Mouse (Mus musculus): ENCODE data around the gene Gm12216.
"Not testable (repeated sequence)": the region's sequence is repeated elsewhere in the genome, so short reads cannot be mapped to it uniquely, and the experiment has no call there.

Gene Gm12216

GRCm38 (mm10) chr11:53770125-53770791 is 88.8 kb downstream of the Gm12216 start:
- peak; percentile 54 for DNase-seq (ENCODE audit: low spot score)

GRCm38 (mm10) chr11:53769760-53770124 is 89.3 kb downstream of the Gm12216 start, which contains the start of gene Irf1:
Gene Irf1, plus strand, starts transcription at chr11:53770014.
- DNase-seq (ENCODE audit: low spot score) = peak; percentile 90

GRCm38 (mm10) chr11:53769185-53769576 is 89.9 kb downstream of the Gm12216 start:
- DNase-seq (ENCODE audit: low spot score) = no peak

DNA sequence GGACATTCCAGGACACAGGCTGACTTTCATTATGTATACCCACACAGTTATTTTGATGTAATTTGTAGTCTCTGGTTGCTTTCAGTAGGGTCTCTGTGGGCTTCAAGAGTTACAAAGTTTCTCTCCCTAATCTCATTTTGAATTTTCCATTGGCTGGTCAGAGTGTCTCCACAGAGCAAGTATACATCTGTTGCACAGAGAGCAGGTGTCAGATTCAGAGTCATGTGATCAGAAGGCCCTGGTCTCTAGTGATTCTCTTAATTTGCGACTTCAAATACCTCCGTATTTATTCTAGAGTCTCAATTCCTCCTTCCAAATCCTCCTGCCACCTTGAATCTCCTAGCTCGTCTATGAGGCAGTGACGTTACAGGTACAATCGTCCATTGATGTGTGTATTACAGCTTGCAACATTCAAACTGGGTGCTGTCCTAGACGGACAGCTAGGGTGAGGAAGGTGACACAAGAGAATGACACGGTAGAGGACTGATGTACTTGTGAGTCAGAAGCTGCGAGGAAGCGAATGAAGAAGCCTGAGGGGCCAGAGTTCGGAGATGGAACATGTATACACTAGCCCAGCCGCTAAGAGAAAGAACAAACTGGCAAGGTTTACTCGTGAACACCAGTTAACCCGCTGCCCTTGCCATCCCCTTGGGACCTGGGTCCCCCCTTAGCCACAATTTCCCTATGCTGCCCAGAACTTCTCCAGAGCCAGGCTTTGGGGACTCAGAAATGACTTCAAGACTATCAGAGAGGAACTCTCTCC is 90.5 kb downstream of the Gm12216 start:
- no peak for DNase-seq (ENCODE audit: low spot score)

DNA sequence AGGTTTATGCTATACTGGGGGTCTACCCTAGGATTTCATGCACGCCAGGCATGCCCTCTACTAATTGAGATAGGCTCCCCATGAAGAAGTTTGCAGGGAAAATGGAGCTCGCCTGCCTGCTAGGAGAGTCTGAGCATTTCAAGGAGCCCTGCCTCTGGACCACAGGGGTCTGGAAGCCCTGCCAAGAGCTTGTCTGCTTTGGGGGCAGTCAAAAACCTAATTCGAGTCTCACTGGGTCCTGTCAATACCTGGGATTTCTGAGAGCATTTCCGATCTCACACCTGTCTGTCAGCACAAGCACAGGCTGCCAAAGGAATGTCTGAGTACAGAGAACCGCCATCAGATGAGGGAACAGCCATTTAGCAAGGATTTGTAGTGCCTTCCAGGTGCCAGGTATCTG is 94.5 kb downstream of the Gm12216 start:
- no peak for DNase-seq (ENCODE audit: low spot score)

DNA sequence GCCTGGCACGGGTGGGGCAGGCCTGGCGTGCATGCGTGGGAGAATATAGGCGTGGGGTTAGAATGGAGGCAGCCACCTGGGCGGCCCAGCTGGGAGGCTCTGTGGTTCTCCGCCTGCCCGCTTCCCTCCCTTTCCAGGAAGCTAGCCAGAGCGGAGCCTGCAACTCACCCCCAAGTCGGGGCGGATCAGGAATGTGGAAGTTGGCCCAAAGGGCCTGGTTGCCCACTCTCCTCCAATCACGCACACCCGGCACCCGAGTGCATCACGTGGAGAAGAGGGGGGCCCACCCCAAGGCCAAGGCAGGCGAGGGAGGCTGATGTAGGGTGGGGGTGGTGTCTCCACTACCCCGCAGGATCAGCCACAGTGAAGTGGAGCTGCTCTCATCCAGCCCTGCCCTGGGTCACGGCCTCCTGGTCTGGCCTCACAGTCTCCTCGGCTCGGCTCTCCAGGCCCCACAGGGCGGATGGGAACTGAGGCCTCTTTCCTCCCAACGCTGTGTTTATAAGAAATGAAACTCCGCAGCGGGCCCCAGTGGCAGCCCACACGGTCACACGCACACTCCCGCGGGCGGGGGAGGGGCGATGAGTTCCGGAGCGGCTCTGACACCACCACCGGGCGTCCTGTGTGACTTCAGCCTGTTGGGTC is 95.4 kb downstream of the Gm12216 start:
- DNase-seq (ENCODE audit: low spot score) = peak; percentile 88

DNA sequence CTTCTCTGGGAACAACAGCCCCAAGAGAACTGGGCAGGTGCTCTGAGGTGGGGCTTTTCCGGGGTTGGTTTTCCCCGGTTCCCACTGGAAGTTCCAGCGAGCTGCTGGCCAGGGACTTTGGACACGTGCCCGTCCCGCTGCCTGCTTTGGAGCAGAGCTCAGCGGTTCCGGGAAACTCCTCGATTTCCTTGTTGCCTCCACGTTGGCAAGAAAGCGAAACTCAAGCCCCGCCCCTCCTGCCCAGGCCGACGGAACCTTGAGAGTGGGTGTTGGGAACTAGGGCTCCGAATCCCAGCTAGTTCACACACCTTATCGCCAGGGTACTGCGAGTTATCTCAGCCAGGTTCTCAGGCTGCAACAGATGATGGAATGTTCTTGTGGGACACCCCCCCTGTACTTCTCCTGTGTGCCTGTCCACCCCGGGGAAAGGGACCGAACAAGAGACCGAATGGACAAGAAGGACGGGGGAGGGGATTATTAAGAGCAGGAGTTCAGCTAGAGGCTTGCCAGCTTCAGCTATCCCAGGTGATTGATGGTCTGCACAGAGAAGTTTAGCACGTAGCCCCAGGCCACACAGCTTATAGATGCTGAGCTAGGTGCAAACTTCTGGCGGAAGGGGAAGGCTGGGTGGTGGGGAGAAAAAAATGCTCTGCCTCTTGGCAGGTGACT is 96.1 kb downstream of the Gm12216 start:
- peak; percentile 62 for DNase-seq (ENCODE audit: low spot score)

DNA sequence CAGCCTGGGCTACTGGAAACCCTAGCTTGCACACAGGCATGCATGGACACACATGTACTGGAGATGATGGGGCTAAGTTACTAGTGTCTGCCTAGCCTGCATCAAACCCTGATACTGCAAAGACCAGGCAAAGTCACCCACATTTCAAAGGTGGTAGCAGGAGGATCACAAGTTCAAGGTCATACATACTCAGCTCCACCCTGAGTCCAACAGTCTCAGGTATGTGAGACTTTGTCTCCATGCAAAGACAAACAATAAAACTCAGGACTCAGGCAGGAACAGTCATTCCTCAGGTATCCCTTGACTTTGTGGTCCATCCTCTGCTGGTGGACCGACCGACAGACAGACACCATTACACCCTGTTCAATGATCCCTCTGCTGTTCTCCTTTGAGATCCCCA is 96.6 kb downstream of the Gm12216 start:
- DNase-seq (ENCODE audit: low spot score) = no peak

- DNase-seq (ENCODE audit: low spot score) = no peak
Observed at GRCm38 (mm10) chr11:53761822-53762221, 97.2 kb downstream of the Gm12216 start.

- DNase-seq (ENCODE audit: low spot score) = no peak
Observed at GRCm38 (mm10) chr11:53761284-53761683, 97.8 kb downstream of the Gm12216 start.

GRCm38 (mm10) chr11:53759545-53760406 is 99.3 kb downstream of the Gm12216 start:
- DNase-seq (ENCODE audit: low spot score) = no peak

- no peak for DNase-seq (ENCODE audit: low spot score)
Observed at GRCm38 (mm10) chr11:53758791-53759351, 100.2 kb downstream of the Gm12216 start.

- not testable (repeated sequence) for DNase-seq (ENCODE audit: low spot score)
Observed at GRCm38 (mm10) chr11:53758033-53758432, 101.0 kb downstream of the Gm12216 start.

GRCm38 (mm10) chr11:53757612-53758011 is 101.4 kb downstream of the Gm12216 start:
- DNase-seq (ENCODE audit: low spot score) = no peak

DNA sequence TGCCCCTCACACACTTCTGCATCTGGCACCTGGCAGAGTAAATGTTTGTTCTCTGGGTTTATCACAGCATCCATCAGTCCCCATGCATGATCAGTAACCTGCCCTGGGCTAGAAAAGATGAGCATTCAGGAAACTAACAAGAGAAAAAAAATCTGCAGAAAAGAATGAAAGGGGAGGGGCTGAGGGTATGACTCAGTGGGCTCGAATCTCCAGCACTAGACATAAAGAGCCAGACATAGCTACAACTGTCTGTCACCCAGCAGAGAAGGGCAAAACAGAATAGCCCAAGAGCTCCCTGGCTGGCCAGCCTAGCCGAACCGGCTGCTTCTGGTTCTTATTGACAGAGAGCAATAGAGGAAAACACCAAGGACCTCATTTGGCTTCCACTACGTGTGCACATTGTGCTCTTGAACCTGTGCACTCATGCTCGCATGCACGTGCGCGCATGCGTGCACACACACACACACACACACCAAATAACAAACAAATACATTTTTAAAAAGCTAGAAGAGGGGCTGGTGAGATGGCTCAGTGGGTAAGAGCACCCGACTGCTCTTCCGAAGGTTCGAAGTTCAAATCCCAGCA is 104.0 kb downstream of the Gm12216 start:
- DNase-seq (ENCODE audit: low spot score) = no peak

GRCm38 (mm10) chr11:53749716-53750352 is 109.2 kb downstream of the Gm12216 start:
- no peak for DNase-seq (ENCODE audit: low spot score)

GRCm38 (mm10) chr11:53749306-53749705 is 109.8 kb downstream of the Gm12216 start:
- no peak for DNase-seq (ENCODE audit: low spot score)

DNA sequence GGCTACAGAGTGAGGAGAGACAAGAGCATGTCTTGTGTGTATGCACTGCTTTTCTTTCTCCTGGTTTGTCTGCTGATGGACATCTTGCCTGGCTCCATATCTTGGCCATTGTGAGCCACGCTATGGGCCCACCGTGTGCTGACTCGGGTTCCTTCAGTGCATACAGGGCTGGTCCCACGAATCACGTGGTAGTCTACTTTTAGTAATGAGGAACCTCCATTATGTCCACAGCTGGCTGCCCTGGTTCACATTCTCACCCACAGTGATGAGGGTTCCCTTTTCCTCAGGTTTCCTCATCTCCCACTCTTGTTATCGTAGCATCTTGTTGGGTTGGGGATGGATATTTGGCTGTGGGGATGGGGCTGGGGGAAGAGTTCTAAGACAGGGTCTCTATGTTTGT is 110.4 kb downstream of the Gm12216 start:
- no peak for DNase-seq (ENCODE audit: low spot score)

- DNase-seq (ENCODE audit: low spot score) = no peak
Observed at GRCm38 (mm10) chr11:53747985-53748384, 111.1 kb downstream of the Gm12216 start.

- no peak for DNase-seq (ENCODE audit: low spot score)
Observed at GRCm38 (mm10) chr11:53745260-53745659, 113.8 kb downstream of the Gm12216 start.
